Mouse (Mus musculus) erythroid progenitor cell, adult 5-6 weeks (primary cell): Measurements from ENCODE around the gene Rhobtb1. TPM values are rescaled to one million over a fixed set of nuclear protein-coding genes. Genes with fewer than 3 reads are reported as not detected.

Experiments
- ATAC-seq: replicated peaks from 2 replicates; pipeline ENCODE4 v1.8.0; 2016; ENCODE audit warnings: moderate number of reproducible peaks, mild to moderate bottlenecking, moderate TSS enrichment, inconsistent platforms; ENCODE audit not compliant: poor library complexity, low FRiP score, severe bottlenecking
- total RNA-seq, 2 experiments: library from RNA; stranded (forward) in 1 of 2; stranded (reverse) in 1 of 2; fragments of 150-400 nt in 1 of 2; fragments of 186-747, 209-891 nt in 1 of 2; gene quantifications; 2 replicates each; pipeline versions ENCODE4 v1.2.3 to v1.2.4; 2015 to 2017; ENCODE audit warnings: low replicate concordance in 2 of 2

Rhobtb1 gene
- total RNA-seq, 2 experiments from 2014 or later: not detected

GRCm38 (mm10) chr10:69336219-69336618 is 185.0 kb downstream of the Rhobtb1 start:
- no peak for ATAC-seq

DNA sequence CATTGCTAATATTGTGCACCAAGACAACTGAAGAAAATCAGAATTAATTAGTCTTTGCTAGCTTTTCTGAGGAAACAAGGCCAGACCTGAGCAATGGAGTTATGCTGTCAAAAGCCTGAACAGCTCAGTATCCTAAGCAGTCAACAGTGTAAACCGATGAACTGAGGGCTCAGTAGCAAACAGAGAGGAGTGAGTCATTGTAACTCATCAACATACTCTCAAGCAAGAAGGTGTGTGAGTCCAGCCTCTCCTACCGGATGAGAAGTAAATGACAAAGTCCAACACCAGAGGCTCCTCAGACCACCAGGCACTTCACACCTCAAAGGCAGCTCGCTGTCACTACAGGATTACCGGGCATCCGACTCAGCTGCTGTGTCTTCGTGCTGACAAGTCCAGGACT is 188.8 kb downstream of the Rhobtb1 start:
- ATAC-seq: no peak

Other genes with a start within 250 kb of the Rhobtb1 start
- gene A930033H14Rik, start 61.7 kb downstream of the Rhobtb1 start, total RNA-seq (2015; ENCODE audit: low replicate concordance): not detected in 2 replicates
- gene A930033H14Rik, start 61.7 kb downstream of the Rhobtb1 start, total RNA-seq (2017; ENCODE audit: low replicate concordance): 0.15 TPM in 1 of 2 replicates, not detected in the other
- gene Cdk1, start 201.5 kb downstream of the Rhobtb1 start, total RNA-seq (2015; ENCODE audit: low replicate concordance): 179 and 182 TPM in 2 replicates
- 568 and 653 TPM in 2 replicates for gene Cdk1, start 201.5 kb downstream of the Rhobtb1 start, total RNA-seq (2017; ENCODE audit: low replicate concordance)
- gene Ank3, start 247.3 kb downstream of the Rhobtb1 start, total RNA-seq (2015; ENCODE audit: low replicate concordance): 2.9 TPM in 1 of 2 replicates, not detected in the other
- gene Ank3, start 247.3 kb downstream of the Rhobtb1 start, total RNA-seq (2017; ENCODE audit: low replicate concordance): not detected in 2 replicates